Mouse (Mus musculus) heart, postnatal 14 days (tissue): Measurements from ENCODE around the gene Arl14. TPM values are rescaled to one million over a fixed set of nuclear protein-coding genes. Genes with fewer than 3 reads are reported as not detected.
"Not testable (repeated sequence)": the region's sequence is repeated elsewhere in the genome, so short reads cannot be mapped to it uniquely, and the experiment has no call there.

ENCODE experiments used
- DNase-seq, 2 experiments: peaks; one replicate each; pipeline ENCODE4 v3.0.0; 2021 to 2022
- intact Hi-C: fragments of 180-260 bp; cut with DNase I; formaldehyde crosslinking; loops from one replicate; pipeline ENCODE4 v1.15.1; 2025
- total RNA-seq, 2 experiments: library from RNA; stranded (reverse); gene quantifications; 2 replicates each; pipeline ENCODE4 v1.2.3; 2021

The Arl14 gene
- total RNA-seq, 2 experiments from 2014 or later, result not detected

- intact Hi-C loops, result loop anchor here (1.0 to 5.0 kb wide), 2 partner anchors 225 to 445 kb away; no protein-coding TSS in a partner anchor
- DNase-seq, result peak; percentile 19 to 69
These were observed 35.0 kb downstream of the Arl14 start for GRCm38 (mm10) chr3:69257049-69257699.

- DNase-seq, result peak in 1 of 2 experiments; percentile 9
- intact Hi-C loops, result no loop called here
These were observed 40.9 kb downstream of the Arl14 start for GRCm38 (mm10) chr3:69263010-69263643.

GRCm38 (mm10) chr3:69264299-69264698 lies 42.1 kb downstream of the Arl14 start:
- DNase-seq, intact Hi-C loops: not testable (repeated sequence)

- intact Hi-C loops, result no loop called here
- peak; percentile 36 to 71 for DNase-seq
These were observed 49.6 kb downstream of the Arl14 start for GRCm38 (mm10) chr3:69271812-69272211.

Other genes with a start within 250 kb of the Arl14 start
- 1 to 10 TPM; 7.8 to 8.0 TPM for gene Ift80, start 217.8 kb upstream of the Arl14 start, total RNA-seq
- gene Smc4, start 217.7 kb upstream of the Arl14 start, total RNA-seq, result 10 to 100 TPM; 25.9 to 31.1 TPM
- gene Trim59, start 177.7 kb upstream of the Arl14 start, total RNA-seq, result 1 to 10 TPM; 5.7 to 8.7 TPM
- gene Kpna4, start 95.3 kb upstream of the Arl14 start, total RNA-seq, result 10 to 100 TPM; 65.2 to 68.3 TPM
- gene Ppm1l, start 94.4 kb downstream of the Arl14 start, total RNA-seq, result 10 to 100 TPM; 19.6 to 21.2 TPM